Mouse (Mus musculus): ENCODE measurements at regions not wholly inside any gene's neighbourhood (a gene's known extent, or its start where the extent isn't known, plus 50 kb on each side); places are given as distances from the start of the nearest gene placed in this dataset.

DNA sequence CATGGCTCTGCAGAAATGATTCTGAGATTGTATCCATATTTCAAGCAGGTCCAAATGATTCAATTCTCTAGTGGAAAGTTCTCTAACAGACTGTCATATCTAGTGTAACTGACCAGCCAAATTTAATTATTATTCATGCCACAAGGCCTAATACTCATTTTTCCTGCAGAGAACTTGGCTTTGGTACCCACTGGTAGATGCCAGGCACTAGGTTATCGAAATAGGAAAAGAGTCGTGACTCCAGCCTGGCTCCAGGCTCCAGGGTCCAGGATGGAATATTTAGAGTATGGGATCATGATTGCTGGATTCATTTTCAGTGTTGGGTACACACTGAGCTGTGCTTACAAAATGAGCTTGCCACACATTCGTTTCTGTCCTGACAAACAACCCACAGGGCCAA is 452.4 kb upstream of the Got2 start:
- no peak for DNase-seq (ENCODE audit: low read depth)

DNA sequence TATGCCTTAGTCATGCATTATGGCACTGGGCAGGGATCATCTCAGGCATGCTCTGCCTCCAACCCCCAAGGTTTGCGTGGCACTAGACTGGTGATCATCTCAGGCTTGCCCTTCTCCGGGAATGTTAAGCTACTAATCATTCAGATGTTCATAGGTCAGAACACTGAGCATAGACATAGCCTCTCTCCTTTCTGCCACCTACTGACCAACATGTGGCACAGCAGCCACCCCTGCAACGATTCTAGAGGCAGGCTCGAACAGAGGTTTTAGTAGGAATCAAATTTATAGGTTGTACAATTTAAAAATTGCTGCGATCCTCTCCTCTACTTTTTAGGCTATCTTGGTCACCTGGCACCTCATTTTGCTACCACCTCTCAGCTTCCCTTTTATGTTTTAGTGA is 430.0 kb upstream of the Got2 start:
- peak; percentile 4 for DNase-seq (ENCODE audit: low read depth)

DNA sequence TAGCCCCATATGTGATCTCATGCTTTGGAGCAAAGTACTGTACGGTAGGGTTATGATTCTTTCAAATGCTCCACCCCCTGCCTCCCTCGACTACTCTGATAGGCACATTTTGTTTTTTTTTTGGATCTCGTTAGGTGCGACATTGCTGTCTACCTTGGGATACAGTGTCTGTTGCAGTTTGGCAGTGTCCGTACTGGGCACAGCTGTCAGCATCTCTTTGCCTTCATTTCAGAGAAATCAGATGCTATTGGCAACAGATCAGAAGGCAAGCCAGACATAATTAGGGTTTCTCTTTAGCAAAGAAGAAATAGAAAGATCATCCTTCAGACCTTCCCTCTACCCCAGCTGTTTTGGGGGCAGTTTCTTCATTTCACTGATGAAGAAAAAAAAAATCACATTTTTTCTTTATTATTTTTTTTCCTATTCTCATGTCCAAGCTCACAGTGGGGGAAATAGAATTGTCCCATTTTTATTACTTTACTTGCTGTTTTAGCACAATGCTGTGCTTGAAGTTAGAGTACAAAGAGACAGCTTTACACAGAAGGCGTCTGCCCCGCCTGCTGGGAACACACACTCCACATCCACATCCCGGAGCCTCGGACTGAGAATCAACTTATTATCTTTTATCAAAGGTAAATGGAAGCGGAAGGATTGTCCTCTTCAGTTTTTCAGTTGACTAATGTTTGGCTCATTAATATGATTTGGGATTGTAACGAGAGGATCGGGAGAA is 420.8 kb upstream of the Got2 start:
- DNase-seq (ENCODE audit: low read depth) = no peak

DNA sequence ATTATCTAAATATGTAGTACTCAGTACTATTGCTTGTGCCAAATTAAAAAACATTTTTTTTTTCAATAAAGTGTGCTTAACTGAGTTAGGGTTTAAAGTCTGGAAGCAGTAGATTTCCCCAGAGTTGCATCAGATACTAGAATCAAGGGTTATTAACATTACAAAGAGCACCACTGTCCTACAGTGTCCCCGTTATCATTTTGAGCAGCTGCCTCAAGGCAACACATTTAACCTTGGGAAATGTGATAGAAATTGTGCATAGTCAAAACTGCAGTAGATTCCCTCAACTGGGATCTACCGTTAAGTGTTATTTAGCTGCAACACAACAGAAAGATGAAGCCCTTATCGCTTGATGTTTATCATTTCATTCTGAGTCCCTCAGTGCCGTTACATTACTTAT is 408.3 kb upstream of the Got2 start:
- DNase-seq (ENCODE audit: low read depth) = no peak

DNA sequence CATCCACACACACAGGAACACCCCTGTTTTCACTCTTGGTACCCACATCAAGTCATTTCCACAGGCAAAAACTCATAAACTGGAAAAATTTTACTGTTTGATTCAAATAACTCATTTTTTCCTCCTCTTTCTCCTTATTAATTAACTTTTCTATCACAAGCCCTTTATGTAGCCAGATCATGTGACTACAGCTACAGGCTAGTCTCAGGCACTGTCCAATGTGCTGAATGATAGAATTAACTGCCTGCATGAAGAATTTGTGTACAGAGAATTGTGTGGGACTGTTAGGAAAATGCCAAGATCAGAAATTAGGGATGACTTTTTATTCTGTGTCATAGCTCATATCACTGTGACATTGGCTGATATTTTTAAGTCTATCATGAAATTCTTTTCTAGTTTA is 402.4 kb upstream of the Got2 start:
- DNase-seq (ENCODE audit: low read depth) = no peak

DNA sequence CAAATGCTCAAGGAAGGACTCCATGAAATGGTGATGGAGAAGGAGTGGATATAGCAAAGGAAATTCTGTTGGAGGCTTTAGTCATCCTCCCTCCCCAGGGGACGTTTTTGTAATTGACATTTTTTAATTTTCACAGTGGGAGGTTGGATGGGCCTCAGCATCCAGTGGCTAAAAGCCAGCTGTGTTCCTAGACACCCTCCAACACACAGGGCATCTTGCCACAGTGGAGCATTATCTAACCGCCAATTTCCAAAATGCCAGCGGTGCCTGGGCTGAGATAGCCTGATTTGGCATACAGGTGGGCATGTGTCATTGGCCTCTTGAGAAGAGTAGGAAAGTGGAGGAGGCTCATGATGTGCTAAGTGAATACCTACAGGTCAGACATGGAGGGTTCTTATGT is 401.2 kb upstream of the Got2 start:
- no peak for DNase-seq (ENCODE audit: low read depth)

DNA sequence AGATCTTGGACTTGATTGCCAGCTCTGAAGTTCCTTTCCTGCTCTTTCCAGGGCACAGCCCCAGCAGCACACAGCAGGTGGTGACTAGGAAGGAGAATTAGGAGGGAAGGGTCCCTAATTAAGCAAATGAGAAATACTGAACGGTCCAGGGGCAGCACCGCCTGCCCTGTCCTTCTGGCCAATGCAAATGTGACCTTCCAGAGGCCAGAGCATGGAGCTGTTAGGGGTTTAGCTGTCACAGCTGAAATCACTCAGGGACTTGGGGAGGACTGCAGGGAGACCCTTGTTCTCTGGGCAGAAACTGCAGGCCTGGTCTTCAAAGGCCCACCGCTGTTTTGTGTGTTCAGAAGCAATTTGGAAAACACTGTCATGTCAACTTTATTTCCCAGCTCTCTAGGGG is 400.2 kb upstream of the Got2 start:
- DNase-seq (ENCODE audit: low read depth) = no peak

DNA sequence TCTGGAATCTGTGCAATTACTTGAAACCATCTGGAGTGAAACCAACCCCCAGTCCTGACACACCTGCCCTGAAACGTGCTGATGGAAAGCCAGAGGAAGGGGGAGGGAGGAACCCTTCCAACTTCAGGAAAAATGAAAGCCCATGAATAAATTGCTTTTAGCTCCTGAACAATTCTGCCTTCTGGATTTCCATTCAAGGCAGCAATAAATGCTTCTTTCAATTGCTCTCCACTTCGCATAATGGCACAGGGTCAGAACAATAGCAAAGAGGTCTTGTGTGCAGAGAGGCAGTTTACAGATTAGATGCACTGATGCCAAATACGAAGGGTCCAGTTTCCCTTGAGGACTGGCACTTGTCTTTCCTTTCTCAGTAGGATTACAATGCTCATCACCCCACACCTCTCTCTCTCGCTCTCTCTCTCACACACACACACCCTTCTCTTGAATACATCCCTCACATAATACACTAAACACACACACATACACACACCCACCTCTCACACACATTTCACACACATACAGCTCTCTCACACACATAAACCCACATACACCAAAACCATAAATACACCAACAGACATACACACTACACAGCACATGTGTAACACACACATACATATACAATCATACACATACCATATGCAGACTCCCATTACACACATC is 389.3 kb upstream of the Got2 start:
- no peak for DNase-seq (ENCODE audit: low read depth)

DNA sequence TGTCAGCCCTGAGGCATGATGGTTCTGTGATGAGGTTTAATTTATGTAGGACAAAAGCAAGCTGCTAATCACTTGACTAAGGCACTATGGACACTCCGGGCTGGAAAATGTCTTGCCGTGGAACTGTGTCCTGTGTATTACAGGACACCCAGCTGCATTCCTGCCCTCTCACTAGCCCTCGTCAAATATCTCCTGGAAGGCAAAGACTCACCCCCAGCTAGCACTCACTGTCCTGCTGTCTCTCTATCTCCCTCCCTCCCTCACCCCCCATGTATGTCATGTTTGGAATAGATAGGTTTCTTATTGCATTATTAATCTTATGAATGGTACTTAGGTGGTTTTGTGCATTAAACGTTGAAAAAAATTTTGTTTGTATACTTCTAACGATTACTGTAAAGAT is 388.7 kb upstream of the Got2 start:
- no peak for DNase-seq (ENCODE audit: low read depth)

DNA sequence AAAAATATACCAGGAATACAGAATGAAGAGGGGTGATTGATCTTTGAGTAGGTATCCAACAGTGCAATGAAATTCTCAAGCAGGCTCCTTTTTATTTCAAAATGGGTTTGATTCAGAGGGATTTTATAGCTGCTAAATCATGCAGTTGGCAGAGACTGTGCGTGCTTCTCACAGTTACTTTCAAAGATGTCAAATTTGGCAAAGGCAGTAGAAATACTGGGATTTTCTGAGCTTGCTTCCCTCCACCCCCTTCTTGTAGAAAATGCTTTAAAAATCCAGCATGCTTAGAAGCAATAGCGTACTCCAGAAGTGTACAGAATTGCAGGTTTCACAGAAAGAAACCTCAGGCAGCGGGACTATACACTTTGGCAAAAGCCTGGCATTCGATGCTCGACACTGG is 367.9 kb upstream of the Got2 start:
- DNase-seq (ENCODE audit: low read depth) = no peak

DNA sequence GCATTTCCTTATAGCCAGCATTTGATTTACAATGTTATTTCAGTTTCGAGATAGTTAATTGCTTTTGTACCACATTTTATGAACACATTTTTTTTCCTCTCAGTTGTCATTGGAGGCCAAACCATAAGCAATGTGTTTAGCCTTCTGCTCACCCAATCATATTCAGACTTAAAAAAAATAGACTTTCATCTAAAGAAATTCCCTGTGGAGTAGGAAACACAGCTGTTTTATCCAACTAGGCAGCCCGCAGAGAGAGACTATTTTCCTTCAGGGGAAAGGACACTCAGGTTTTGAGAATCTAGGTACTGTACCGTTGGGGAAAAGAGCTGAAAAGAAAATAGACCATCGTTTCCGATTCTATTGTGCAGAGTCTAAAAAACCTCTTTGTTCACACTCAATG is 367.5 kb upstream of the Got2 start:
- no peak for DNase-seq (ENCODE audit: low read depth)

DNA sequence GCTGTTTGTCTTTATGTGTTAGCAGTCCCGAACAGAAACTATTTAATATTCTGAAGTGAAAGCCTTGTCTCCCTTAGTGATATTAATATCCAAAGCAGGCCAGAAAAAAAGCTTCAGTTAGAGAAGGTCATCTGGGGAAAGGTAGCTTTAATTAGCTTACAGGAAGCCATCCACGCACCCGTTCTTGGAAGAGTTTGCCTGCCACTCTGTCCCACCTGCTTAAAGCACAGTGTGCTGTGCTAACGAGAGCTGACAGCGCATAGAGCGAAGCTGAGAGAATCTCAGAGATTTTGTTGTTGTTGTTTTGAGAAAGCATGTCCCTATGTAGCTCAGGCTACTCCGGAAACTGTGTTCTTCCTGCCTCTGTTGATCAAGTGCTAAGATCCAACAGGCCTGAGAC is 357.7 kb upstream of the Got2 start:
- DNase-seq (ENCODE audit: low read depth) = no peak

DNA sequence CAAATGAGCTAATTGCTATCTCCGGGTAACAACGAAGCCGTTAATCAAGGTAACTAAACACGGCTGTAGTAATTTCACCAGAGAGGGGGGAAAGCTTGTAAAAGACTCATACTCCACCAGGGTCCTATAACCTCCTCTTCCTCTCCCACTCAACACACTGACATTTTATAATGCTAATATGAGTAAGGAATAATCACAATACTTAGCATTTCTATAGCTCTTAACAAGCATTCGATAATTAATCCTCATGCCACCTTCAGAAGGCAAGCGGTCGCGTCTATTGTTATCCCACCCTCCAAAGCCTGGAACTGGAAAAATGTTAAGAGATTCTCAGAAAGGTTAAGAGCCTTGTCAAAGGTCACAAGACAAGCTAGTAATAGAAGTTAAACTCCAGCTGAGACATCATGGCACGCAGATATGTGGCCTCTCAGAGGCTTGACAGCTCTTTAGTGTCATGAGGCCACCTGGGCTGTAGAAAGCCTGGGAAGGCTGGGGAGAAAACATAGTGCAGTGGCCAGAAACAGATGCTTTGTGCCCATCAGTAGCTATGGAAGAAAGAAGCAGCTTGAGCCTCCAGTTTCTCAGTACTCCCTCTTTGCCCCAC is 356.3 kb upstream of the Got2 start:
- DNase-seq (ENCODE audit: low read depth) = no peak

DNA sequence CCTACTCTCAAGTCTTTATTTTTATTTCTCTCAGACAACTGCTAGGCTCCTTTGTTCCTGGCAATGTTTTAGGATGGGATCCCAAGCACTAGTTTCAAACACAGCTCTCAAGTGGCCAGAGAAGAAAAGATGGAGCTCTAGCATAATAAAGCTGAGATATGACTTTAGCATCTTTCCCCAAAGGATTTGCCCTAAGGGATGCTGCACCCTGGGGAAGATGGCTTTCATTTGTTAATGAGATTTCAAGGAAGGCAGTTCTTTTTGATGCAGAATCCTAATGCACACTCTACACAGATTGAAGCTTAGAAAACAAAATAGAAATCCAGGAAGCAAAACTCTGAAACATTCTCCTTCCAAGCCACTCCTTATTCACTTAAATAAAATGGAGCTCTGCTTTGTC is 350.1 kb upstream of the Got2 start:
- no peak for DNase-seq (ENCODE audit: low read depth)

DNA sequence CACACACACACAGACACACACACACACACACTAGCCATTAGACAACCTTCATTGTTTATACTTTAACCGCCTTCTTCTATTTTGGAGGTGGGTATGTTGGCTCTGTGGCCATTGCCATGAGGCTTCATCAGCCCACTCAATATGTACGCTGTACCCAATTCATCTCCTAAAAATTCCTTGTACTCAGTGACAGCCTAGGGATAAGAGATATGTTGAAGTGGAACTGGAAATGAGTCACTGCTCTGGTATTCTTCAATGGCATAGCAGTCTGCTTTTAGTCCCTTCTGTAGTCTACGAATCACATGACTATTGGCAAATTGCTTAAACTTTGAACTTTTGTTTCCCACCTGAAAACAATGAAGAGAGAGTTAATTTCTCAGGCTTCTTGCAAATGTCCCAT is 349.6 kb upstream of the Got2 start:
- no peak for DNase-seq (ENCODE audit: low read depth)

DNA sequence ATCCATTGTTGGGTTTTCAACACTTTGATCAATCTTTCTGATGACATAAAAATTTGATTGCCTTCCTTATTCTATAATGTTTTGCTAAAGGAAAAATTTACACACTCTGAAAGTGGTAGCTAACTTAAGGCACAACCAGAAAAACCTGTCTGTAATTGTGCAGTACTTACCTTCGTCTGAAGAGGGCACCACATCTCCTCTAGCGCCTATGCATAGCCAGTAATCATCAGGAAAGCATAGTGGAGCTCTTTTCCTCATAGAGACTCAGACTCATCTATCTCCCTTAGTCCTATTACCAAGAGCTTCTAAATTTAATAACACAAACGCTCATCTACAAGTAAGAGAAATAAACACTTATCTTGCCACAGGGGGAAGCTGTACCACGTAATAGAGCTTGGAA is 342.1 kb upstream of the Got2 start:
- peak; percentile 41 for DNase-seq (ENCODE audit: low read depth)

Data from NIH3T3 (cell line).